ENCODE assay signal across 1 mouse cellular context in the genomic region with DNA sequence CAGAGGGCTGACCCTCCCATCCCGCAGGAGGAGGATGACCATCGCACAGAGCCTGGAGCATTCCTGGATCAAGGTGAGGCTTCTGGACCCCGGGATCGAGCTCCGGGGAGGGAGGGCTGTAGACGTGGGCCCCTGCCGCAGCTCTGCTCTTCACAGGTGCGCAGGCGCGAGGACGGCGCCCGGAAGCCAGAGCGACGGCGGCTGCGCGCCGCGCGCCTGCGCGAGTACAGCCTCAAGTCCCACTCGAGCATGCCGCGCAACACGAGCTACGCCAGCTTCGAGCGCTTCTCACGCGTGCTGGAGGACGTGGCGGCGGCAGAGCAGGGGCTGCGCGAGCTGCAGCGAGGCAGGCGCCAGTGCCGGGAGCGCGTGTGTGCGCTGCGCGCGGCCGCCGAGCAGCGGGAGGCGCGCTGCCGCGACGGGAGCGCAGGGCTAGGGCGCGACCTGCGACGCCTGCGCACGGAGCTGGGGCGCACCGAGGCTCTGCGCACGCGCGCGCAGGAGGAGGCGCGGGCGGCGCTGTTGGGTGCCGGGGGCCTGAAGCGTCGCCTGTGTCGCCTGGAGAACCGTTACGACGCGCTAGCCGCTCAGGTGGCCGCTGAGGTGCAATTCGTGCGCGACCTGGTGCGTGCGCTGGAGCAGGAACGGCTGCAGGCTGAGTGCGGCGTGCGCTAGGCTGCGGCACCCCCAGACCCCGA.
A peak's percentile ranks its signal among the peaks of the same experiment; 100 is the strongest.
TF ChIP-seq lines count a peak whose summit lies in the region.

No protein-coding gene starts in this region.

TF ChIP-seq in myocyte, 11 proteins besides CTCF, POLR2A, EP300 and RAD21:
- TF ChIP-seq TCF12 (IDR thresholded peaks at IDR 0.05; ENCODE audit: insufficient read depth, poor library complexity, severe bottlenecking), result no peak
- peak in 1 of 3 experiments; percentile 8 for TF ChIP-seq MYOD1 (IDR thresholded peaks at IDR 0.05; ENCODE audit: control insufficient read depth in 1 of 3, insufficient read length in 2 of 3, low read depth in 2 of 3)
- peak in 2 of 3 experiments; percentile 14 to 44 for TF ChIP-seq MYOG (IDR thresholded peaks at IDR 0.05; ENCODE audit: control insufficient read depth in 1 of 3, insufficient read depth in 1 of 3, insufficient read length in 2 of 3, low read depth in 2 of 3)
- no peak for TF ChIP-seq CEBPB (IDR thresholded peaks at IDR 0.05; ENCODE audit: insufficient read depth, poor library complexity, severe bottlenecking)
- TF ChIP-seq POLR2AphosphoS2 (IDR thresholded peaks at IDR 0.05; ENCODE audit: insufficient read length, low read depth), result peak; percentile 95
- TF ChIP-seq MAX (IDR thresholded peaks at IDR 0.05; ENCODE audit: low read depth), result no peak
- TF ChIP-seq E2F4 (IDR thresholded peaks at IDR 0.05; ENCODE audit: insufficient read depth), result no peak
- TF ChIP-seq USF1 (IDR thresholded peaks at IDR 0.05; ENCODE audit: low read depth), result no peak
- no peak for TF ChIP-seq TCF3 (IDR thresholded peaks at IDR 0.05; ENCODE audit: insufficient read length, low read depth)
- no peak for TF ChIP-seq REST (IDR thresholded peaks at IDR 0.05; ENCODE audit: insufficient read depth, insufficient read length)
- no peak for TF ChIP-seq SRF (IDR thresholded peaks at IDR 0.05; ENCODE audit: control insufficient read depth, insufficient read length, low read depth)
